Mouse (Mus musculus): ENCODE data around the gene Dnaja3.

DNA sequence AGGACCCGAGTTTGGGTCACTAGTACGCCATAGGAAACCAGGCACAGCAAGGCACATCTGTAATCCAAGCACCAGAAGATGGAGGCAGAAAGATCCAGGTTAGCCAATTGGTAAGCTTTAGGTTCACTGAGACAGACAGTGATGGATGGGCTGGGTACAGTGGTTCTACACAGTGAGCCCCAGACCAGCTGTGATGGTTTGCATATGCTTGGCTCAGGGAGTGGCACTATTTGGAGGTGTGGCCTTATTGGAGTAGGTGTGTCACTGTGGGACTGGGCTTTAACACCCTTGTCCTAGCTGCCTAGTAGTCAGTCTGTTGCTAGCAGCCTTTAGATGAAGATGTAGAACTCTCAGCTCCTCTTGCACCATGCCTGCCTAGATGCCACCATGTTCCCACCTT is 24.0 kb downstream of the Dnaja3 start:
- TF ChIP-seq POLR2A (IDR thresholded peaks at IDR 0.05; ENCODE audit: insufficient read length, low read depth) (no peak), TCF3 (IDR thresholded peaks at IDR 0.05; ENCODE audit: insufficient read length, low read depth) (no peak)
